Mouse (Mus musculus): ENCODE measurements at regions not wholly inside any gene's neighbourhood (a gene's known extent, or its start where the extent isn't known, plus 50 kb on each side); places are given as distances from the start of the nearest gene placed in this dataset.

- H3K9ac ChIP-seq (replicated peaks; ENCODE audit: low read depth) = no peak overlapping the region
- 82% methylated on average over 5 of the region's 5 CpGs for WGBS
- no peaks in the 10 kb centered on the region for H3K9me3 ChIP-seq (ENCODE audit: low read length)
- DNase-seq (ENCODE audit: low spot score) (no peak), ATAC-seq (no peak)
- no peak overlapping the region for H3K4me2 ChIP-seq (replicated peaks; ENCODE audit: low read depth, low read length)
- TF ChIP-seq CTCF (IDR thresholded peaks at IDR 0.05) = no peak
- no peak for TF ChIP-seq EP300 (IDR thresholded peaks at IDR 0.05)
- H3K36me3 ChIP-seq (ENCODE audit: insufficient read depth, low read length) = no peaks in the 10 kb centered on the region
- H3K4me1 ChIP-seq (ENCODE audit: insufficient read depth, low read depth, low read length) = no peaks in the 10 kb centered on the region
- H3K27ac ChIP-seq (ENCODE audit: low read length) = no peak overlapping the region
- H3K27me3 ChIP-seq (replicated peaks; ENCODE audit: insufficient read depth, low read length) = no peaks in the 10 kb centered on the region
- no peak overlapping the region for H3K4me3 ChIP-seq (ENCODE audit: low read depth, low read length)
Measured at GRCm38 (mm10) chr2:131772163-131772562, 87.4 kb downstream of the Erv3 start.

DNA sequence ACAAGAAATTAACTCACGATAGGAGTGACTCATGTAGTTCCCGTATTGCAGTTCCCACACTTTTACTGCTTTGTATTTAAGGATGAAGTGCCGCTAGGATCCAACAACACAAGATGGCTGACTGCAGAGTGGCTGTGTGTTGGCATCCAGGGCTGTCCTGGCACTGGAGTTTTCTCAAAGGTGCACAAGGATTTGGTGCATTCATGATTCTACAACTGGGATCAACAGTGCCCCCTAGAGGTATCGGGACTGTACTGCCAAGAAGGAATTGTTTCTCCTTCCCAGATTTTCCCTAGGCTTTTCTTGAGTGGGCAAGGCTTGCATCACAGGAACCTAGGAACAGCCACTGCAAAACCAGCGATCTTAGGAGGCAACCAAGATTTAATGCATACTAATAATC, 88.7 kb downstream of the Erv3 start:
- Histone ChIP-seq H3K27ac (ENCODE audit: low read length) (no peak overlapping the region), H3K9ac (replicated peaks; ENCODE audit: low read depth) (no peak overlapping the region), H3K9me3 (ENCODE audit: low read length) (no peaks in the 10 kb centered on the region), H3K4me2 (replicated peaks; ENCODE audit: low read depth, low read length) (no peak overlapping the region), H3K36me3 (ENCODE audit: insufficient read depth, low read length) (no peaks in the 10 kb centered on the region), H3K4me1 (ENCODE audit: insufficient read depth, low read depth, low read length) (no peaks in the 10 kb centered on the region), H3K27me3 (replicated peaks; ENCODE audit: insufficient read depth, low read length) (no peaks in the 10 kb centered on the region), H3K4me3 (ENCODE audit: low read depth, low read length) (no peak overlapping the region)
- no peak for ATAC-seq
- 52% methylated on average over 5 of the region's 5 CpGs for WGBS
- peak; percentile 31 for DNase-seq (ENCODE audit: low spot score)
- TF ChIP-seq CTCF (IDR thresholded peaks at IDR 0.05) = peak; percentile 69
- TF ChIP-seq EP300 (IDR thresholded peaks at IDR 0.05) = no peak

DNA sequence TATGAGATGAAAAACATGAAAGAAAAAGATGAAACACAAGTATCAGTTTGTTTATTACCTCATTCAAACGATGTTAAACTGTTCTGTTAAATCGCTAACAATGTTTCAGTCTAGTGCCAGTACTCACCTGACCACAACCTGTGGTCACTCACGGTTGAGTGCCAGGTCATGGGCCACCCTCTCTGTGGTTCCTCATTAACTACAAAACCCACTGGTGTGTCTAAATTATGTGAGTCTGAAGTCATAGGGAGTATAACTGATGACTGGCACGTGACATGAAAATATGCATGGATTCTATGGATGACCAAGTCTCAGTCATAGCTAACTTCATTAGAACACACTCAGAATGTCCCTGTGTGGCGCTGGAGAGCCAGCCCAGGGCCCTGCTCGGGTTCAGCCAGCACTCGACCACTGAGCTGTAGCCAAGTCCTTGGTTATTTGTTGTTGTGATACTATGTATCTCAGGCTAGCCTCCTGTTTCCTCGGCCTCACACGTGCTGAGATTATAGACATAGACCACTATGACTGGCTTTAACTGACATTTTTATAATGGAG, 89.8 kb downstream of the Erv3 start:
- ATAC-seq = no peak
- WGBS = 73% methylated on average over 9 of the region's 9 CpGs

GRCm38 (mm10) chr2:131766500-131766899, 93.0 kb downstream of the Erv3 start:
- Histone ChIP-seq H3K4me3 (ENCODE audit: low read depth, low read length) (no peak overlapping the region), H3K27ac (ENCODE audit: low read length) (no peak overlapping the region), H3K4me2 (replicated peaks; ENCODE audit: low read depth, low read length) (no peak overlapping the region), H3K27me3 (replicated peaks; ENCODE audit: insufficient read depth, low read length) (no peaks in the 10 kb centered on the region), H3K4me1 (ENCODE audit: insufficient read depth, low read depth, low read length) (no peaks in the 10 kb centered on the region), H3K9me3 (ENCODE audit: low read length) (no peaks in the 10 kb centered on the region), H3K9ac (replicated peaks; ENCODE audit: low read depth) (no peak overlapping the region), H3K36me3 (ENCODE audit: insufficient read depth, low read length) (no peaks in the 10 kb centered on the region)
- DNase-seq (ENCODE audit: low spot score) = no peak
- WGBS = 95% methylated on average over 9 of the region's 9 CpGs
- no peak for ATAC-seq
- TF ChIP-seq CTCF (IDR thresholded peaks at IDR 0.05) (no peak), EP300 (IDR thresholded peaks at IDR 0.05) (no peak)

More for the DNA sequence above, 89.8 kb downstream of the Erv3 start:
- Histone ChIP-seq H3K27ac (ENCODE audit: low read length) (no peak overlapping the region), H3K27me3 (replicated peaks; ENCODE audit: insufficient read depth, low read length) (no peaks in the 10 kb centered on the region), H3K4me3 (ENCODE audit: low read depth, low read length) (no peak overlapping the region), H3K36me3 (ENCODE audit: insufficient read depth, low read length) (no peaks in the 10 kb centered on the region), H3K4me1 (ENCODE audit: insufficient read depth, low read depth, low read length) (no peaks in the 10 kb centered on the region), H3K9ac (replicated peaks; ENCODE audit: low read depth) (no peak overlapping the region), H3K9me3 (ENCODE audit: low read length) (no peaks in the 10 kb centered on the region), H3K4me2 (replicated peaks; ENCODE audit: low read depth, low read length) (no peak overlapping the region)
- no peak for DNase-seq (ENCODE audit: low spot score)
- TF ChIP-seq CTCF (IDR thresholded peaks at IDR 0.05) = no peak
- TF ChIP-seq EP300 (IDR thresholded peaks at IDR 0.05) = no peak

DNA sequence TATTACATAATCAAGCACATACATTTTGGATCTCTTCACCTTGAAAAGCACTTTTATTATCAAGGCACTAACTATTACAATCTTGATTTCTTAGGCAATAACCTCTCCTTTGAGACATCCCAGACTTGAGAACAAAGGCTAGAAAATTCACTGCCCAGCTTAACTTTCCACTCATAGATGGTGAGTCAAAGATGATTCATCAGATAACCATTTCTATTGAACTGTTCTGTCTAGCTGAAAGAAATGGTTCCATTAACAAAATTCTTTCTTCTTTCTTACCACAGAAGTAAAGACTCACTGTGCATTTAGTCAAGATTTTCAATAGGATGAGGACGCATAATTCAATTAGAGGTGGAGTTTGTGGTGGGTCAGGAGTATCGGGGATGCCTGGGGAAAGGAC, 98.0 kb downstream of the Erv3 start:
- Histone ChIP-seq H3K9ac (replicated peaks; ENCODE audit: low read depth) (no peak overlapping the region), H3K27ac (ENCODE audit: low read length) (no peak overlapping the region), H3K27me3 (replicated peaks; ENCODE audit: insufficient read depth, low read length) (no peaks in the 10 kb centered on the region), H3K36me3 (ENCODE audit: insufficient read depth, low read length) (no peaks in the 10 kb centered on the region), H3K4me3 (ENCODE audit: low read depth, low read length) (no peak overlapping the region), H3K4me1 (ENCODE audit: insufficient read depth, low read depth, low read length) (no peaks in the 10 kb centered on the region), H3K4me2 (replicated peaks; ENCODE audit: low read depth, low read length) (no peak overlapping the region), H3K9me3 (ENCODE audit: low read length) (no peaks in the 10 kb centered on the region)
- ATAC-seq (no peak), DNase-seq (ENCODE audit: low spot score) (no peak)
- WGBS = 78% methylated on average over 2 of the region's 2 CpGs
- no peak for TF ChIP-seq CTCF (IDR thresholded peaks at IDR 0.05)
- TF ChIP-seq EP300 (IDR thresholded peaks at IDR 0.05) = no peak

DNA sequence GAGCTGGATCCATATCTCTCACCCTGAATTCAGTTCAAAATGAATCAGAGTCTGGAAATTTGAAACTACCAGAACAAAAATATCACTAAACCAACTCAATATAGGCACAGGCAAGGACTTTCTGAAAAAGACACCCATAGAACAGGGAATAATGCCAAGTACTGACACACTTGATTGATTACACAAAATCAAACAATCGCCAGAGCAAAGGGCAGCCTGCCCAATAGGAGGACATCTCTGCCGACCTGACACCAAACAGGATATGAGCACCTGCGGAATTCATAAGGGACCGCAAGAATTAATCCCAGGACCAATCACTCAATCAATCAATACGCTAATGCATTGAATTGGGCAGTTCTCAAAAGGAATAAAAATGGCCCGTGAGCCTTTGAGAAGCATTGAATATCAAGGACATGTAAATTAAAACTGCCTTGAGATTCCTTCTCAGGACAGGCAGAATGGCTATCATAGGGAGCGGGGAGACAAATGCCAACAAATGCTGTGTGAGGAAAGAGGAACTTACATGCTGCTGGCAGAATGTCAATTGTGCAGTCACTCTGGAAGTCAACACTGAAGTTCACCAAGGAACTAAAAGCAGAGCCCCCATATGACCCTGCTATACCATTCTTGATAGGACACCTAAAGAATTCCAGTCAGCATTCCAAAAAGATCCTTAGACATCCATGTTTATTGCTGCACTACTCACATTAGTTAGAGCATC, 102.2 kb downstream of the Erv3 start:
- Histone ChIP-seq H3K36me3 (ENCODE audit: insufficient read depth, low read length) (no peaks in the 10 kb centered on the region), H3K27me3 (replicated peaks; ENCODE audit: insufficient read depth, low read length) (no peaks in the 10 kb centered on the region), H3K9ac (replicated peaks; ENCODE audit: low read depth) (no peak overlapping the region), H3K4me2 (replicated peaks; ENCODE audit: low read depth, low read length) (no peak overlapping the region), H3K4me3 (ENCODE audit: low read depth, low read length) (no peak overlapping the region), H3K27ac (ENCODE audit: low read length) (no peak overlapping the region), H3K4me1 (ENCODE audit: insufficient read depth, low read depth, low read length) (no peaks in the 10 kb centered on the region), H3K9me3 (ENCODE audit: low read length) (no peaks in the 10 kb centered on the region)
- ATAC-seq (no peak), DNase-seq (ENCODE audit: low spot score) (no peak)
- no peak for TF ChIP-seq CTCF (IDR thresholded peaks at IDR 0.05)
- TF ChIP-seq EP300 (IDR thresholded peaks at IDR 0.05) = no peak
- 49% methylated on average over 7 of the region's 7 CpGs for WGBS

Data from lung, postnatal 0 days (tissue).